Mouse (Mus musculus) hindbrain, embryonic 15.5 days (tissue): ENCODE measurements around the gene Rundc3a. TPM values are rescaled to one million over a fixed set of nuclear protein-coding genes. Genes with fewer than 3 reads are reported as not detected.
A peak's percentile ranks its signal among the peaks of the same experiment; 100 is the strongest.

ENCODE experiments used
- ATAC-seq: fragments of 200-750 bp; cut with Nextera tagmentation; 2 replicates; pipeline ENCODE4 v1.8.0; 2017; ENCODE audit warnings: low read depth, moderate number of reproducible peaks, moderate TSS enrichment; ENCODE audit not compliant: low FRiP score
- H3K27ac ChIP-seq: fragments of 300-500 bp; sonication (generic); replicated peaks from 2 replicates; pipeline ENCODE4 v1.5.1; 2015; ENCODE audit warnings: mild to moderate bottlenecking, inconsistent platforms
- H3K27me3 ChIP-seq: fragments of 300-500 bp; sonication (generic); 2 replicates; pipeline ENCODE4 v1.6.1; 2015; ENCODE audit warnings: control low read depth, inconsistent platforms
- H3K36me3 ChIP-seq: fragments of 300-500 bp; sonication (generic); 2 replicates; pipeline ENCODE4 v1.6.1; 2015; ENCODE audit warnings: control low read depth, inconsistent platforms
- H3K4me1 ChIP-seq: fragments of 300-500 bp; sonication (generic); replicated peaks from 2 replicates; pipeline ENCODE4 v1.6.1; 2015; ENCODE audit warnings: control low read depth, inconsistent platforms
- H3K4me2 ChIP-seq: fragments of 300-500 bp; sonication (generic); 2 replicates; pipeline ENCODE4 v1.6.1; 2015; ENCODE audit warnings: moderate library complexity, mild to moderate bottlenecking, inconsistent platforms
- H3K4me3 ChIP-seq: fragments of 300-500 bp; sonication (generic); 2 replicates; pipeline ENCODE4 v1.5.1; 2015; ENCODE audit warnings: mild to moderate bottlenecking, inconsistent platforms
- H3K9ac ChIP-seq: fragments of 300-500 bp; sonication (generic); 2 replicates; pipeline ENCODE4 v1.6.1; 2015; ENCODE audit warnings: inconsistent platforms
- H3K9me3 ChIP-seq: fragments of 300-500 bp; sonication (generic); 2 replicates; pipeline ENCODE4 v1.6.1; 2016; ENCODE audit warnings: control low read depth, inconsistent platforms
- WGBS: fragments of 180-500 bp; shearing (Covaris S2); methylation state at CpG from one replicate; pipeline ENCODE4 v1.1.7; 2015; 5-methylcytosine and 5-hydroxymethylcytosine counted together
- polyA plus RNA-seq: library from polyadenylated mRNA; unstranded; fragments of >200 nt; fragmentation: Nextera tagmentation; extraction: Ambion mirVana; gene quantifications from 2 replicates; pipeline ENCODE4 v1.2.1, GENCODE M21; 2015

The Rundc3a gene
- 135 and 149 TPM in 2 replicates for polyA plus RNA-seq

DNA sequence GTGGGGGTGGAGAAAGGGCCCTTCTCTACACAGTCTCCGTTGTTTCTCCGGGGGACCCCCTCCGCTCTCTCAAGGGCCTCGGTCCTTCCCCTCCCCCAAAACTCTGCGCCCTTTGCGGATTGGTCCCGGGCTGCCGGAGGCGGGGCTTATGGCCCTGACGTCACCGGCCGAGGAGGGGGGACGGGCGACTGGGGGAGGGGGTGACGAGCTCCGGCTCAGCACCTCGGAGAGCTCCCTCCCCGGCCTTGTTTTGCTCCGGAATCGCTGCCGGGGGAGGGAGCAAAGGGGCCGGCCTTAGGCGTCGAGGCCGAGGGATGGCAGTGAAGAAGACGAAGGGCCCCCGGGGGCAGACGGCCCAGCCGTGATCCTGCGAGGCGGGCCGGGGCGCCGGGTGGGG, at the start of gene Rundc3a:
TSS of gene Rundc3a (plus strand) at position 166 of the 397 bp plus-strand sequence.
- WGBS: 0% methylated on average over 31 of the region's 34 CpGs
- Histone ChIP-seq H3K4me1 (peaks cover 53% of the 10 kb centered on the region), H3K27me3 (no peaks in the 10 kb centered on the region), H3K9ac (peak within 1 kb of the TSS; percentile 81), H3K4me3 (peak within 1 kb of the TSS; percentile 90), H3K36me3 (no peaks in the 10 kb centered on the region), H3K9me3 (no peaks in the 10 kb centered on the region), H3K4me2 (peak within 1 kb of the TSS; percentile 96), H3K27ac (peak within 1 kb of the TSS; percentile 98)
- ATAC-seq: peak; percentile 92

GRCm38 (mm10) chr11:102344458-102344857, 48.7 kb upstream of the Rundc3a start:
- Histone ChIP-seq H3K9ac (no peak overlapping the region), H3K9me3 (no peaks in the 10 kb centered on the region), H3K4me3 (no peak overlapping the region), H3K4me1 (no peaks in the 10 kb centered on the region), H3K4me2 (no peak overlapping the region), H3K27ac (no peak overlapping the region), H3K36me3 (no peaks in the 10 kb centered on the region), H3K27me3 (no peaks in the 10 kb centered on the region)
- 91% methylated on average over 3 of the region's 3 CpGs for WGBS
- no peak for ATAC-seq

DNA sequence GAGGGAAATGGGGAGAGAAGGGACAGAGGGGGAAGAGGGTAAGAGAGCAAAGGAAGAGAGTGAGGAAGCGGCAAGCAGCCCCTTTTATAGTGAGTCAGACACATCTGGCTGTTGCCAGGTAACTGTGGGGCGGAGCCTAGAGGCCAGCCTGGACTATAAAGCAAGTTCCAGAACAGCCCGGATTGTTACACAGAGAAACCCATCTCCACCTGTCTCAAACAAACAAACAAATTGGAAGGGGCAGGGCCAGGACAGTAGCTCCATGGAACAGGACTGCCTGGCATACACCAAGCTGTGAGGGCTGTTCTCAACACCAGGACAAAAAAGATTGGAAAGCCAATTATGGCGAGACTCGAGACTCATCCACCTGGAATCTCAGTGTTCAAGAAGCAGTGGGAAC, 46.3 kb upstream of the Rundc3a start:
- Histone ChIP-seq H3K9ac (no peak overlapping the region), H3K4me2 (no peak overlapping the region), H3K27ac (no peak overlapping the region), H3K27me3 (no peaks in the 10 kb centered on the region), H3K4me3 (no peak overlapping the region), H3K36me3 (no peaks in the 10 kb centered on the region), H3K9me3 (no peaks in the 10 kb centered on the region), H3K4me1 (no peaks in the 10 kb centered on the region)
- ATAC-seq: no peak
- 66% methylated on average over 5 of the region's 5 CpGs for WGBS

GRCm38 (mm10) chr11:102347683-102348082, 45.5 kb upstream of the Rundc3a start:
- Histone ChIP-seq H3K36me3 (no peaks in the 10 kb centered on the region), H3K9ac (no peak overlapping the region), H3K27me3 (no peaks in the 10 kb centered on the region), H3K4me3 (no peak overlapping the region), H3K9me3 (no peaks in the 10 kb centered on the region), H3K4me2 (no peak overlapping the region), H3K4me1 (no peaks in the 10 kb centered on the region), H3K27ac (no peak overlapping the region)
- no peak for ATAC-seq
- 75% methylated on average over 5 of the region's 5 CpGs for WGBS

DNA sequence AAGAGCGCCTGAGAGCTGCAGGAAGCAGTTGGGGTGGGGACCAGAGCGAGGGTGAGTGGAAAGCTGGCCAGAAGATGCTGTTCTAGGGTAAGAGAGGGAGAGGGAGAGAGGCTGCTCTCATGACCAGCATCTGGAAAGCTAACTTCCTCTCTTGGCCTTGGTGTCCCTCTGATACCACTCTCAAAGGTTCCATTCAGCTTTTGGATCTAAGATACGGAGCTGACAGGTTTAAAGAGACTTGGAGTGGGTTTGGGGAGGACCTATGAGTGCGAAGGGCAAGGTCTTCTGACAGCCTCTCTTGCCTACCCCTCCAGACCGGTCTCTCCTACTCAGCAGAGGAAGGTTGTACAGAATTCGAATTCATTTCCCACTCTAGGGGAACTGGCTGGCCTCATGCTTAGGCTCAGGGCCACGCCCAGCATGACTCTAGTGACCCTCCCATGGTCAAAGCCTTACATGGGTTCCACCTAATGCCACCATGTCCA, 45.1 kb upstream of the Rundc3a start:
- no peaks in the 10 kb centered on the region for H3K36me3 ChIP-seq
- H3K4me1 ChIP-seq: no peaks in the 10 kb centered on the region
- H3K9me3 ChIP-seq: no peaks in the 10 kb centered on the region
- no peak for ATAC-seq
- no peaks in the 10 kb centered on the region for H3K27me3 ChIP-seq
- H3K27ac ChIP-seq: no peak overlapping the region
- H3K4me2 ChIP-seq: no peak overlapping the region
- H3K4me3 ChIP-seq: no peak overlapping the region
- no peak overlapping the region for H3K9ac ChIP-seq
- WGBS: 96% methylated on average over 7 of the region's 7 CpGs

DNA sequence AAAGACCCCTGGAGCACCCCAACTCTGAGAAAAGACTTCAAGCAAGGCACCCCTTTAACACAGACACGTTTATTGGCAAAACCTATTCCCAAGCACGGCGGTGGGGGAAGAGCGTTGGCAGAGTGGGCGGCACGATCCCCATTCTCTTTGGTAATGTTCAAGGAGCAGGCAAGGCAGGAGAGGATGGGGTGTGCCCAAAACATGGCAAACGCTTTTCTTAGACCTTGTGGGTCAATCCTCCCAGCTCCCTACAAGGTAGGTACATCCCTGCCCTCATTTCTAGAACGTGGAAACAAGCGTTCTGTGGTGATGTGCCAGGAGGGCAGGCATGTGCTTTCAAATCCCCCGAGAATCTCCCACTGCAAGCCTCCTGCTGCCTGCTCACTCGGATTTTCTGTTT, 44.4 kb upstream of the Rundc3a start:
- no peak for ATAC-seq
- H3K27ac ChIP-seq: no peak overlapping the region
- WGBS: 83% methylated on average over 11 of the region's 11 CpGs
- H3K36me3 ChIP-seq: no peaks in the 10 kb centered on the region
- H3K9me3 ChIP-seq: no peaks in the 10 kb centered on the region
- H3K27me3 ChIP-seq: no peaks in the 10 kb centered on the region
- no peak overlapping the region for H3K4me2 ChIP-seq
- H3K4me1 ChIP-seq: no peaks in the 10 kb centered on the region
- H3K9ac ChIP-seq: no peak overlapping the region
- no peak overlapping the region for H3K4me3 ChIP-seq

GRCm38 (mm10) chr11:102349189-102349954, 43.8 kb upstream of the Rundc3a start:
- H3K36me3 ChIP-seq: no peaks in the 10 kb centered on the region
- H3K27ac ChIP-seq: no peak overlapping the region
- no peaks in the 10 kb centered on the region for H3K27me3 ChIP-seq
- no peak overlapping the region for H3K4me2 ChIP-seq
- no peak overlapping the region for H3K4me3 ChIP-seq
- 86% methylated on average over 3 of the region's 3 CpGs for WGBS
- H3K9me3 ChIP-seq: no peaks in the 10 kb centered on the region
- H3K9ac ChIP-seq: no peak overlapping the region
- no peak for ATAC-seq
- H3K4me1 ChIP-seq: no peaks in the 10 kb centered on the region

DNA sequence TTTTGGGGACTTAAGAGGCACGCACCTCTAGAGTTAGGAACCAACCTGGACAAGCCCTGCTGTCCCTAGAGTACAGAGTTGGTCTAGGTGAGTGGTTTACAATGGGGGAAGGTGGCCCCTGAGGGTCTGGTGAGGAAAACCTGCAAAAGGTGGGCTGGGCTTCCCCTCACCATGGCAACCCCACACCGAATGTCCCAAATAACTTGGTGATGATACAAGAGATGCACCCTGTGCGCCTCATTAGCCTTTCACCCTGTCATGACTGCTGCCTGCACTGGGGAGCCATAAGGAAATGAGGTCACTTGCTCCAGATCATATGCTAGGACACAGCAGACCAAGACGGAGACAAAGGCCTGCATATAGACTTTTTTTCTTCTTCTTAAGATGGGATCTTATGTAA, 42.8 kb upstream of the Rundc3a start:
- WGBS: 89% methylated on average over 4 of the region's 4 CpGs
- no peak for ATAC-seq

GRCm38 (mm10) chr11:102350981-102351523, 42.2 kb upstream of the Rundc3a start:
- no peaks in the 10 kb centered on the region for H3K9me3 ChIP-seq
- H3K27ac ChIP-seq: no peak overlapping the region
- H3K9ac ChIP-seq: no peak overlapping the region
- H3K4me1 ChIP-seq: no peaks in the 10 kb centered on the region
- no peak overlapping the region for H3K4me2 ChIP-seq
- 89% methylated on average over 17 of the region's 17 CpGs for WGBS
- H3K4me3 ChIP-seq: no peak overlapping the region
- H3K36me3 ChIP-seq: no peaks in the 10 kb centered on the region
- no peaks in the 10 kb centered on the region for H3K27me3 ChIP-seq
- ATAC-seq: no peak

More for the DNA sequence above, 42.8 kb upstream of the Rundc3a start:
- no peak overlapping the region for H3K9ac ChIP-seq
- H3K27ac ChIP-seq: no peak overlapping the region
- H3K36me3 ChIP-seq: no peaks in the 10 kb centered on the region
- H3K9me3 ChIP-seq: no peaks in the 10 kb centered on the region
- no peaks in the 10 kb centered on the region for H3K27me3 ChIP-seq
- no peaks in the 10 kb centered on the region for H3K4me1 ChIP-seq
- no peak overlapping the region for H3K4me2 ChIP-seq
- H3K4me3 ChIP-seq: no peak overlapping the region

DNA sequence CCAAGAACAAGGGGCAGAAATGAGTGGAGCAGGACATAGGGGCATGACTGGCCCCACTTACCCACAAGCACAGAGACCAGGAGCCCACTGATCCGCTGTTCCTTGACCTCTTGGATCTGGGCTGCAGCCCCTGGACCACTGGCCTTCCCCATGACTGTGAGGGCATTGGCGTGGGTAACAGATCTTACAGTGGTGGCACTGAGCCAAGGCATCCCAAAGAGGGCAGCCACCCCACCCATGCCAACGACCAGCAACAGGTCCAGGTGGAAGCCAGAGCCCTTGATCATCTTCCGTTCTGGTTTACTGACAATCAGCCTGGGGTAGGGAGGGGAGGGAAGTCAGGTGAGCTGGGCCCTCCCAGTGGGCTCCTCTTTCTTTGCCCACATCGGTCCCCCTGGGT, 40.8 kb upstream of the Rundc3a start:
- Histone ChIP-seq H3K27ac (no peak overlapping the region), H3K9me3 (no peaks in the 10 kb centered on the region), H3K4me2 (no peak overlapping the region), H3K27me3 (no peaks in the 10 kb centered on the region), H3K4me3 (no peak overlapping the region), H3K9ac (no peak overlapping the region), H3K36me3 (no peaks in the 10 kb centered on the region), H3K4me1 (no peaks in the 10 kb centered on the region)
- no peak for ATAC-seq
- 53% methylated on average over 5 of the region's 5 CpGs for WGBS

GRCm38 (mm10) chr11:102353021-102353431, 40.2 kb upstream of the Rundc3a start:
- Histone ChIP-seq H3K9ac (no peak overlapping the region), H3K27me3 (no peaks in the 10 kb centered on the region), H3K36me3 (no peaks in the 10 kb centered on the region), H3K9me3 (no peaks in the 10 kb centered on the region), H3K4me2 (no peak overlapping the region), H3K4me1 (no peaks in the 10 kb centered on the region), H3K4me3 (no peak overlapping the region), H3K27ac (no peak overlapping the region)
- WGBS: 46% methylated on average over 8 of the region's 8 CpGs
- ATAC-seq: no peak

DNA sequence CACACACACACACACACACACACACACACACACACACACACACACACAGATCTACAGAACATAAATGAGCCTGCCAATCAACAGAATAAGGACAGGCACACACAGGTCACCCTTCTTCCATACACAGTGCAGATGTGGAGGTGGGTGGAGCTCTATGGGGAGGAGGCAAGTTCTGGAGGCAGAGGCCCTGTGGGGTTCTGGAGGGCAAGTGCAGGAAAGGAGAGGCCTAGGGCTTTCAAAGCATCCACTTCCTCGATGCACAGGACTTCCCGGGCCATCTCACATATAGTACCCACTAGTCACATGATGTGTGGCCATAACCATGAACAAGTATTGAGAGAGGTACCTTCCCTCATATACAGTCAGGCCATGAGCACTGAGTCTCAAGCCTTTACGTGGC, 37.7 kb upstream of the Rundc3a start:
- H3K27me3 ChIP-seq: no peaks in the 10 kb centered on the region
- H3K9ac ChIP-seq: no peak overlapping the region
- H3K4me1 ChIP-seq: no peaks in the 10 kb centered on the region
- 90% methylated on average over 3 of the region's 3 CpGs for whole genome bisulfite sequencing
- ATAC-seq: no peak
- no peak overlapping the region for H3K4me3 ChIP-seq
- H3K9me3 ChIP-seq: no peaks in the 10 kb centered on the region
- no peak overlapping the region for H3K4me2 ChIP-seq
- no peaks in the 10 kb centered on the region for H3K36me3 ChIP-seq
- no peak overlapping the region for H3K27ac ChIP-seq
